Mouse (Mus musculus) cerebellum, adult 2 months (tissue): ENCODE results near the gene Ptprb.

Source experiments
- CTCF ChIP-seq: fragments of 200-500 bp; IDR thresholded peaks from 2 replicates; pipeline ENCODE4 v1.5.1; 2011; ENCODE audit warnings: low read depth, mild to moderate bottlenecking, control low read depth, low read length, moderate library complexity, borderline replicate concordance; ENCODE audit not compliant: insufficient read depth
- POLR2A ChIP-seq: fragments of 200-500 bp; IDR thresholded peaks from 2 replicates; pipeline ENCODE4 v1.6.1; 2011; ENCODE audit warnings: low read length, control low read depth, borderline replicate concordance; ENCODE audit not compliant: insufficient read depth

DNA sequence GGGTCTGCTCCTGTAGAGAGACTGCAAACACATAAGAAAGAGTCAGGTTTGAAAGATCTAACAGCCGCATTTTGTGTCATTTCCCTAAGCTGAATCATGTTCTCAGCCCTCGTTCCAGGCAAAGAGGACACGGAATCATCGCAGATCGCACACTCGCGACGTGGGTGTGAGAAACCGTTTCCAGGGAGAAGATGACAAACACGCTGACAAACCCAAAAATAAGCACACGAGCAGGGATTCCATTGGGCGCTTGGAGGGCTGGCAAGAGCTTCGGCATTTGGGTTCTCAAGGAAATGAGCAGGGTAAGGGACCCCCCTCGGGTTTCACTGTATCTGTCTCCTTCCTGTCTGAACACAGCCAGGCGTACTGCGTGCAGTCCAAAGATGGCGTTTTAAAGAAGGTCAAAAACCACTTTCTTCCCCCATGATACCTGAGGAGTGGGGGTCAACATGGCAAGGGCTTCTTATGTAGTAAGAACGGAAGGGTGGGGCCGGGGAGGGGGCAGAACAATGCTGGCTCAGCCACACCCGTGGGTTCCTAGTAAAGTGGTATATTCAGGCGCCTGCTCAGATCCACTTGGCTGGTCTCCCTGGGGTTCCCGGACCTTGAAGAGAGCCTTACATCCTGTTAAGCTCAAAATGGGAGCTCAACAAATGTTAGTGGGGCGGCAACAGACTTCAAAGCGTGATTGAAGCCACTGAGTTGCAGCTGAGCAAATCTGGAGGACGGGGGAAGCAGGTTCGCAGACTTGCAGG lies 152.9 kb downstream of the Ptprb start:
- TF ChIP-seq CTCF (no peak), POLR2A (no peak)
